Mouse (Mus musculus): Measurements from ENCODE around the gene Olfr814.
"Not testable (repeated sequence)": the region's sequence is repeated elsewhere in the genome, so short reads cannot be mapped to it uniquely, and the experiment has no call there.

The Olfr814 gene

GRCm38 (mm10) chr10:129879751-129880150 is at the start of gene Olfr814:
Olfr814 (minus strand) TSS chr10:129879851.
- DNase-seq (ENCODE audit: low read depth, low spot score), result not testable (repeated sequence)

GRCm38 (mm10) chr10:129915497-129915896 is 35.8 kb upstream of the Olfr814 start, which contains the start of gene Olfr816:
Olfr816 (minus strand) TSS chr10:129915597.
- no peak for DNase-seq (ENCODE audit: low read depth, low spot score)

DNA sequence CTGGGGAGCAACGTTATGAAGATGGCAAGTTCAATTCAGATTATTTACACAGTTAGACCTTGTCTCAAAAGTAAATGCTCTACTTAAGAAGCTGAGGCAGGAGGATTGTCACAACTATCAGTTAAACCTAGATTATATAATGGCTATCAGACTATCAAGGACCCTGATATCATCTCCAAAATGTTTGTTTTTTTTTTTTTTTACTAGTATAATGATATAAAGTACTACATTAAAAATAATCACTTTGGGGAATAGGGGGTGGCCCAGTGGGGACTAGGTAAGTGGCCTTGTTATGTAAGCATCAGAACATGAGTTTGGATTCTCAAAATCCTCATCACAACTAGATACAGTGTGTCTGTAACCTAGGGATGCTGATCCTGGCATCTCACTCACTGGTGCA is 26.1 kb upstream of the Olfr814 start, which contains the start of gene Olfr815:
TSS of gene Olfr815 (minus strand) at position 101 of the 400 bp plus-strand sequence.
- not testable (repeated sequence) for DNase-seq (ENCODE audit: low read depth, low spot score)

DNA sequence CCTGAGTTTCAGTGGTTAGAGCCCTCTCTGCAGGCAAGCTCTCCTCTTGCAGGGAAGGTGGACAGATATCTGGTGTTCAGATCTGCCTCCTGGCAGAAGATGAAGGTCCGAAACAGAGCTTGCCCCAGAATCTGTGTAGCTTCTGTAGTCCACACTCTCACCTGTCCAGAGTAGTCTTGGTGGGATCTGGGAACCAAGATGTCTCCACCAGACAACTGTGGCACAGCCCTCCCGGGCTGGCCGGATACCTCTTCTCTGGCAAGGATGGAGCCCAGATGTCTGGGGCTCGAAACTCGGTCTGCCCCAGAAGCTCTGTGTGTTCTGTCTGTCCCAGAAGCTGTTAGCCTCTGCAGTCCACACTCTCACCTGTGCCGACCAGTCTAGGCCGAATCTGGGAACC is 6.3 kb upstream of the Olfr814 start:
- no peak for DNase-seq (ENCODE audit: low read depth, low spot score)

- DNase-seq (ENCODE audit: low read depth, low spot score), result not testable (repeated sequence)
Measured at GRCm38 (mm10) chr10:129885496-129885895, 5.8 kb upstream of the Olfr814 start.

DNA sequence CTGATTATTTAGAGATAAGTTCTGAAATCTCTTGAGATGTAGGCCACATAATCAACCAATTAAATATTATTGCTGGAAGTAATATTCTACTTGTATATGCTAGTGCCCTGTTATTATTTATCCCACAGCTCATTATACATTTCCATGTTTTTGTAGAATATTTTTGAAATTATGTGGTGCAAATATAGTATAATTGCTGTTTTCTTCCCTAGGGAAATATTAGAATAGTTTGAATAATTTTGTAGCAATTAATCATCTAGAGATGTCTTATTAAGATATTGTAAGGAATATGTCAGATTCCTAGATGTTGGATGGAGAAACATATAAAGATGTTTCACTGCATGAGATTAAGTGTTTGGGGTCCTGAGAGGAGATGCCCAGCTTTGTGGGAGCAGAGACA is 24.6 kb downstream of the Olfr814 start, which contains the start of gene Olfr813:
TSS of gene Olfr813 (plus strand) at position 301 of the 400 bp plus-strand sequence.
- no peak for DNase-seq (ENCODE audit: low read depth, low spot score)

DNA sequence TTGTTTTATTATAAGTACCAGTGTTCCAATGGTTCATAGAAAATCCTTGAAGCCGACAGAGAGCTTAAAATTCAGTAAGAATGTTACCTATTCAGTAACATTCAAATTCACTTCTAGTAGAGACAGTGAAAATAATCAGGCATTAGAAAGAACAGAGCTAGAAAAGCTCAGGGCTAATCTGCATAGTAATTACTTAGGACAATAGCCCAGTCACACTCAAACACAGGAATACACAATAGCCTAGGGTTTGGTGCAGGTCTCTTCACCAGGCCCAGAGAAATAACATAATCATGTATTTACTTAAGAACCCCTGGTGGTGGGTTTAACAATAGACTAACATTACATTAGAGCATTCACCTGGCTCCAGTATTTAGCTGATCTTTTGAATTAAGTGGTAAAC is 32.3 kb downstream of the Olfr814 start:
- no peak for DNase-seq (ENCODE audit: low read depth, low spot score)

- DNase-seq (ENCODE audit: low read depth, low spot score), result peak; percentile 0
Measured at GRCm38 (mm10) chr10:129845994-129846393, 33.7 kb downstream of the Olfr814 start, which contains the start of gene Olfr812. Olfr812 (minus strand) TSS chr10:129846094.
